Comparison of ENCODE assay signal across 15 mouse cellular contexts in the genomic region with DNA sequence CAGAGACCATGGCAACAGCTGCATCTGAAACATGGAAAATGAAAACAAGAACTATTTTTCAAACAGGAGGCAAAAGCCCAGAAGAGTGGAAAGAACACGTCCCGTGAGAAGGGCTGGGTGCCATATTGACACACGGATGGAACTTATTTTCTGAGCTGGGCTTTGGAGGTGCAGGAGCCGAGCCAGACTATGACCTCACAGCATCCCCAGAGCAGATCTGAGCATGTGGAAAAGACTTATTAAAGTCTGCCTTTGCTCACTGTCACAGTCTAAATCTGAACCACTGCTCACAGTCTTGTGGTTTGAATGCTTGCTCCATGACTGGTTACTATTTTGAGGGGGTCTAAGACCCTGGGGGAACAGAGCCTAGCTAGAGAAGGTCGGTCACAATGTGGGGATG.
DNase-seq lines count a peak whose midpoint lies in the region; ATAC-seq lines count a peak whose summit lies in the region.
"Had no signal": no experiment of that assay in that cellular context is flagged by ENCODE, and none has a peak within 500 bp of the region (broad histone marks: within the 10 kb centered on the region; RNA-seq: fewer than 3 reads in every experiment).

No protein-coding gene starts in this region.

- H3K4me2 ChIP-seq in stomach, embryonic 16.5 days (ENCODE audit: low read depth, low read length), result no peak overlapping the region
- H3K4me2 ChIP-seq: lung, embryonic 14.5 days had no signal

- ATAC-seq in stomach, embryonic 16.5 days (ENCODE audit: insufficient read depth, low FRiP score), result peak; percentile 49; the same call in 1 of the 2 replicates
- ATAC-seq in megakaryocyte-erythroid progenitor cell, adult 5-6 weeks (replicated peaks; ENCODE audit: low FRiP score, low TSS enrichment, poor library complexity, severe bottlenecking), result no peak
- ATAC-seq: activated CD4-positive, CD25-positive, alpha-beta regulatory T cell, adult 4 months; intestine, postnatal 0 days had no signal

- no peaks in the 10 kb centered on the region for H3K36me3 ChIP-seq in stomach, embryonic 16.5 days (ENCODE audit: control insufficient read depth, insufficient read depth, low read length)

- H3K27ac ChIP-seq in stomach, embryonic 16.5 days (ENCODE audit: low read length), result peak overlapping the region; percentile 65

- DNase-seq in lung, postnatal 10 days, result peak; percentile 55
- DNase-seq in lung, adult 18-20 months, result no peak
- peak; percentile 77 for DNase-seq in gastrocnemius, postnatal 25 days
- peak; percentile 69 to 71 for DNase-seq in heart, postnatal 14 days
- DNase-seq in layer of hippocampus, adult 18-20 months (ENCODE audit: low spot score in 2 of 2), result no peak
- DNase-seq in embryo, embryonic 11 days, result no peak
- DNase-seq: cerebellum, adult 9-10 months; kidney, postnatal 36 days; lung, embryonic 14.5 days; thymus, postnatal 25 days had no signal

- no peaks in the 10 kb centered on the region for H3K27me3 ChIP-seq in stomach, embryonic 16.5 days (ENCODE audit: control insufficient read depth, insufficient read depth, low read length)

- intact Hi-C loops in heart, postnatal 14 days (cut with DNase I), result no loop called here

- no peaks in the 10 kb centered on the region for H3K9me3 ChIP-seq in stomach, embryonic 16.5 days (replicated peaks; ENCODE audit: control insufficient read depth, low read length)

- peaks cover 30% of the 10 kb centered on the region for H3K4me1 ChIP-seq in stomach, embryonic 16.5 days (ENCODE audit: control insufficient read depth, insufficient read depth, low read length)

- H3K4me3 ChIP-seq in stomach, embryonic 16.5 days (replicated peaks; ENCODE audit: low read length), result no peak overlapping the region
- H3K4me3 ChIP-seq: myocyte had no signal

- H3K9ac ChIP-seq in stomach, embryonic 16.5 days (ENCODE audit: low read length), result no peak overlapping the region
- H3K9ac ChIP-seq: lung, embryonic 14.5 days had no signal

- WGBS in stomach, embryonic 16.5 days, result 52% methylated on average over 5 of the region's 5 CpGs

Comparison
In these comparisons a context has a peak if more than half of its experiments do, and no peak if none do; other contexts are left out.
1. DNase-seq: peak in lung, postnatal 10 days (single experiment), gastrocnemius, postnatal 25 days (single experiment) and heart, postnatal 14 days (2 of 2); none in lung, adult 18-20 months (0 of 2), layer of hippocampus, adult 18-20 months (0 of 2) and embryo, embryonic 11 days (single experiment).